Mouse (Mus musculus) gastrocnemius, adult 18-20 months (tissue): Measurements from ENCODE around the gene Ebpl. TPM values are rescaled to one million over a fixed set of nuclear protein-coding genes. Genes with fewer than 3 reads are reported as not detected.

Experiments used
- DNase-seq: peaks from one replicate; pipeline ENCODE4 v3.0.0; 2021; ENCODE audit warnings: low spot score
- total RNA-seq, 2 experiments: library from RNA; stranded (reverse); gene quantifications; 2 replicates each; pipeline ENCODE4 v1.2.3; 2021

Gene Ebpl
- total RNA-seq, 2 experiments from 2014 or later: 1.1 to 1.3 TPM

DNA sequence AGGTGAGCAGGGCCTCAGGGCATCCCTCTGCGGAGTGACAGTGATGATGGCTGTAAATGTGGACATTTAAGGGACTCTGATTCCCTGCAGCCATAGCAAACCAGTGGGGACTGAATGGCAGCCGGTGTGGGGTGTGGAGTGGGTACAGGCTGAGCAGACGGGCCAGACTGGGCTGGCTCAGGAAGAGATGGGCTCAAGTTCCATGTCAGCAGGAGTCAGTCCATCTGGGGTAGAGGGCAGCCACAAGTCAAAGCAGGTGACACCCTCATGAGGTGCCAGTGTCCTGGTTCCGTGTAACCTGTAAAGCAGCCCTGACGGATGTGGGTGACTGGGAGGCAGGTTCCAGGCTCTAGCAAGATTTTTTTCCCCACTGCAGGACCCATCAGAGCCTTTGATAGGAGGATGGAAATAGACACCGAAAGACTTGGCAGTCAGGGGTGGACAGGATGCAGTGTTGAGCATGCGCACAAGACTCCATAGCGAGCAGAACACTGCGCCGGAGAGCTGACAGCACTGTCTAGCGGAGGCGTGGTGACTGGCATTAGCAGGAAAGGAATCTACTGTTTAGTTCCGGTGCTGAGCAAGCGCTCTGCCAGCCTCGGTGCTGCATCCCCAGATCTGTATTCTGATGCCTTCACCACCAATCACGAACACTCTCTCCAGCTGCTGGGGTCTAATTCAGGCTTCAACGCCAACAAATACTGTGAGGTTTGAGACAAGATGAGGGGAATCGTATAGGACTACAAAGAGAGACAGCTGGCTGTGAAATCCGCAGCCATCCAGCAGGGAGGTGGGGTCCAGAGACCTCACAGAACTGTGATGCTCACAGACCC is 32.4 kb downstream of the Ebpl start:
- DNase-seq: peak; percentile 83

DNA sequence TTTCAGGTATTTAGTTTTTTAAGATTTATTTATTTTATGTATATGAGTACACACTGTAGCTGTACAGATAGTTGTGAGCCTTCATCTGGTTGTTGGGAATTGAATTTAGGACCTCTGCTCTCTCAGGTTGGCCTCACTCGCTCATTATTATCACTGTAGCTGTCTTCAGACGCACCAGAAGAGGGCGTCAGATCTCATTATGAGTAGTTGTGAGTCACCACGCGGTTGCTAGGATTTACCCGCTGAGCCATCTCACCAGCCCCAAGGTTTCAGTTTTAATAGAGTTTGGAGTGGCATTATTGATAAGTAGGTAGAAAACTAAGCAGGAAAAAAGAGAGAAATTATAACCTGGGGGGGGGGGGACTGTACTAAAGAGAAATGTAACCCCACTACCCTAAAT is 33.2 kb downstream of the Ebpl start:
- DNase-seq: peak; percentile 37

DNA sequence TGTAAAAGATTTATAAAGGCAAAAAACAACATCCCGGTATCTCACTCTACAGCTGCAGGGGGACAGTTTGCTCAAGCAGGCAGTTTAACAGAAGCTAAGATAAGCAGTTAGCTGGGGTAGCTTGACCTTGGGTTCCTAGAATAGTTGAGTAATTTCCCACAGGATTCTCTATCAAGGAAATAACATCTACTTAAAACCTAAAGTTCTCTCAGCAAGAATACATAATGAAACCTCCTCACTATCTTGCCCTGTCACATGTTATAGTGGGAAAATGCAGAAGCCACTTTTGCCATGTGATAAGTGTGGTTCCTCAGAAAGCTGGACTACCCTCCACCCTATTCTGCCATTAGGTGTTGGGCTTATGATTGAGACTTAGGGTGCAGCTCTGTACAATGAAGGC is 37.5 kb downstream of the Ebpl start:
- no peak for DNase-seq

DNA sequence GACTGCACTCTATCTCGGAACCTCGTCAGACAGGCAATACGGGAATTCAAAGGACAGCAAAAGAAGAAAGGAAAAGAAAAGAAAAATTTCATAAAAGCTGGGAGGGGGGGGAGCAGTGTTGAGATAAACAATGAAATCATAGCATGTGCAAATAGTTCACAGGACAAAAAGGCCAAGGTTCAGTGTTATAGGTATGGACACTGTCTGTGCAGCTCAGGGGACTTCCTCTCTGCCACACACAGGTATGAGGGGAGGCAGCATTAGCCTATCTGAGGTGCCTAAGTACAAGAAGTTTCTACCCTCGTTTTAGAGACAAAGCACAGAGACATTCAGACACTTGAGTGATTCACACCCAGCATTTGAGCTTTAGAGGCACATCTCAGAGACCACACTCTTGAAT is 39.0 kb downstream of the Ebpl start:
- DNase-seq: no peak

DNA sequence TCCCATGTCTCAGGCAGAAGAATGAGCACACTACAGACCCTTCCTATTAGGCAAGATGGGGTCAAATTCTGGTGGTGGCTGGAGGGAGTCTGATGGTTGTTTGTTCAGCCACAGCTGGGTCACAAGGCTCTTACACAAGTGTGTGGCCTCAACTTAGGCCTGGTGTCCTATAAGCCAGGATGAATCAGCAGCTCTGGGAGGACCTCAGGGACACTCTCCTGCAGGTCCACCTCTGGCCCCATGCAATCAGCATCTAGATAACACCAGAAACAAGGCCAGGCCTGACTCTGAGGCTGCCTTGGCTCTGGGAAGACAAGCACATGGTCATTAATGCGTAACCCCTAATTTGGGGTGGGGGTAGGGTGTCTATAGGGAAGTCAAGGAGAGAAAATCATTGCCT is 39.5 kb downstream of the Ebpl start:
- no peak for DNase-seq

DNA sequence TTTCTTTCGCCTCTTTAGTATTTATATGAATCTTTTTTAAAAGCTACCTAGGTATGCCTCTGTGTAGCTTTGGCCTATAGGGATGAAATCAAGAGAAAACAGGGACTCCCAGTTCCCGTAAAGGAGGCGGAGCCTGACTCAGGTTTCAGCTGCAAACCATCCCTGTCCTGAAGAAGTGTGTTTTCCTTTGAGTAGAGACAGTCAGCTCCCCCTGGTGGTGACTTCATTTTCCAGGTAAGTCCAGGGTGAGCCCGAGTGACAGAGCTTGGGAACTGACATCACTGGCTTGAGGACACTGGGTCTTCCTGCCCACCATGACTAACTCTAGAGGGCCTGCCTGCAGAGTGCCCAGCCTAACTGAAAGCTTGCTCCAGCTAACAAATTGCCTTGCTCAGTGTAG is 43.4 kb downstream of the Ebpl start:
- DNase-seq: peak; percentile 67

DNA sequence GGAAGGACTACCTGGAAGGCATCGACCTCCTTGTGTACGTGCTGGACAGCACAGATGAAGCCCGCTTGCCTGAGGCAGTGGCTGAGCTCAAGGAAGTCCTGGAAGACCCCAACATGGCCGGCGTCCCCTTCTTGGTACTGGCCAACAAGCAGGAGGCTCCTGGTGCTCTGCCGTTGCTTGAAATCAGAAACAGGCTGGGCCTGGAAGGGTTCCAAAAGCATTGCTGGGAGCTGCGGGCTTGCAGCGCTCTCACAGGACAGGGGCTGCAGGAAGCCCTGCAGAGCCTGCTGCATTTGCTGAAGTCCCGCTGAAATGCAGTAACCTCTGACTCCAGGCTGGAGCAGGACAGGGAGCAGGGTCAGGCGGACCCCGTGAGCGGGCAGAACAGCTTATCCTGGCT is 49.3 kb downstream of the Ebpl start:
- DNase-seq: no peak

DNA sequence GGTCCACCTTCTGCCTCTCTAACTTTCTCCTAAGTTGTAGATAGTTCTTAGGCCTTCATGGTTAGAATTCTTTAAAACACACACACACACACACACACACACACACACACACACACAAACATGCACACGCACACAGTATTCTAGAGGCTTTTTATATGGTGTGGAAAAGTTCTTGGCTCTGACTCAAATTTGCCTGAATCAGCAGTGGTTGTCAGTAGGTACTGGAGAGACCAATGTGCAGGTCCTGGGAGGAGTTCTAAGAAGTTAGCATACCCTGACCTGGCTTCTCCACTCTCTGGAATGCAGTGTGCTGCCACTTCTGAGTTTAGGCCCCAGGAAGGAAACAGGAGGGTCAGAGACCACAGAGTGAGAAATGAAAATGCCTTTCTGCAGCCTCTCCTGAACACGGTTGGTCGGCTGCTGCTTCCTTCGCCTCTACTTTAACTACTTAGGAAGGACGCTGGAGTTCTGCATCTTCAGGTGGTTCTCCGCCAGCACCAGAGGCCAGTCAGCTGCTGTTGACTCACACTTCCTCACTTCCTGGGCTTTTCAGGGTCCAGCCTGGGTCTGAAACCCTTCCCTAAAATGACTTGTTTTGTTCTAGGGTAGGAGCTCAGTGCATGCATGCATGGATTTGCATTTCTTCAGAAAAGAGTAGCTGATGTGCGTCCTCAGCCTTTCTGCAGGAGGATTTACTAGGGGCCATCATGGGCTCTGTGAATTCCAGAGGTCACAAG is 50.0 kb downstream of the Ebpl start:
- no peak for DNase-seq

DNA sequence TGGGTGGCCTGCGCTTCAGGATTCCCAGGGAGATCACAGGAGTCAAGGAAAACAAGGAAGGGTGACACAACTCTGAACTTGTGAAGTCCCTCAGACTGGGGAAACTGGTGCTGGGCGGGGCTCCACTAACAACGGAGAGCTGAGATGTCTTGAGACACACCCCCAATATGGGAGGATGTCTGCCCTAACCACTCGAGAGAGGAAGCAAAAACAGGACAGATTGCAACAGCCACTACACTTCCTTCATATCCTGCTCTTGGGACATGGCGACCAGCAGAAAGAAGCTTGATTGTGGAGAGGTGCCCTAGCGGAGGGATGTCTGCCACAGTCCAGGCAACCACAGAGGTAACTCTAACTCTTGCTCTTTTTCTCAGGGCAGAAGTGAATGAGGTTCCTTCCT is 50.6 kb downstream of the Ebpl start, which contains the start of gene Arl11:
Gene Arl11, plus strand, starts transcription at position 161 of the 400 bp plus-strand sequence.
- DNase-seq: peak; percentile 17

DNA sequence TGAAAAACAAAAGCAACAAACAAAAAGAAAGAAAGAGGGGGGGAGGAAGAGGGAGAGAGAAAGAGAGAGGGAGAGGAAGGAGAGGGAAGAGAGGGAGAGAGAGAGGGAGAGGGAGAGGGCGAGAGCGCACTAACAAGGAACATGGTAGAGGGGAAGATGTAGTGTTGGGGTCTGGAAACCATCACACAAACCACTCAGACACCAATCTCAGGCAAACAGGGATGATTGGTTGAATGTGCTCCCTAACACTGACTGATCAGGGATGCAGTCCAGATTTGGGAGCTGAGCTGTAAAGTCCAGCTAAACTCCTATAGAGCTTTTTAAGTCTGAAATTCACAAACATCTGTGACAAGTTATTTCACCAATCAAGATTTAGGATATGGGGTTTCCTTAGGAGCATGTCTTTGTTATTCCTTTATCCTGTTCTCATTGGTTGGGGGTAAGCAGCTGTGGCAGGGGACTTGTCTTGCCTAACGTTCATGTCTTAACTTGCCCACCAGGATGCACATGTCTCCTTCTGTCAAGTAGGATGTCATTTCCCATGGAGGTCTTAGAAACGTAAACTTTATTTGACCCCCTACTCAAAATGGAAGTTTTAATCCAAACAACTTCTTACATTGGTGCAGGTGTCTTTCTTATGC is 56.1 kb downstream of the Ebpl start:
- no peak for DNase-seq

DNA sequence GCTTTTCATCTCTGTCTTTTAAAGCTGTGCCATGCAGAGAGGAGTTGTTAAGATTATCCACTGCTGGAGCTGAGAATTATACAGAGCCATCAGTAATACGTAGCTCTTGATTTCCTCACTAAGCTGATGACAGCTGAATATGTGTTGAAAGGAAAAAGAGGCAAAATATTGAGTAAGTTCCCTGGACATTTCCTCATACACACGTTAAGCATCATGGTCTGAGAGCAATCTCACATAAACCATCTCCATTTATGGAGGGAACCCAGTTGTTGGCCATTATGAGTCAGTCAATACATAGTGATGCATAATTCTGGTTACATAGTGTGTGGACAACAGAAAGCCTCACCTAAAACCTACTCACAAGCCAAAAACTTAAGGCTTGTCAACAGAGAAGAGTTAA is 57.8 kb downstream of the Ebpl start:
- DNase-seq: no peak

DNA sequence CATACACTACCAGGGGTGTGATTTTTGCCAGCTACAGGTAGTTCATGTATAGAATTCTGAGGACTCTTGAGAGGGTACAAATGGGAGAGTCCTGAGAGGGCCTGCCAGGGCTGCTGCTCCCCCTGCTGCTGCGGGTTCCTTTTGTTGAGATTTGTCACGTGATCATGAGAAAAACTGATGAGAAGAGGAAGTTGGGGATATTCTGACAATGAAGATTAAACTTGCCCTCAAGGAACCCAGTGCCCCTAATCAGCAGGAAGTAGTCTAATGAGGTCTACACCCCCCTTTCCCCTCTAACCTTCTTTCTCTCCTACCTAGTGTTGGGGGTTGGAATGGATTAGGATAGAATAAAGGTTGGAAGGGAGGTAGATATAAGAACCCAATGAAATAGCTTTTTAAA is 58.9 kb downstream of the Ebpl start:
- no peak for DNase-seq

DNA sequence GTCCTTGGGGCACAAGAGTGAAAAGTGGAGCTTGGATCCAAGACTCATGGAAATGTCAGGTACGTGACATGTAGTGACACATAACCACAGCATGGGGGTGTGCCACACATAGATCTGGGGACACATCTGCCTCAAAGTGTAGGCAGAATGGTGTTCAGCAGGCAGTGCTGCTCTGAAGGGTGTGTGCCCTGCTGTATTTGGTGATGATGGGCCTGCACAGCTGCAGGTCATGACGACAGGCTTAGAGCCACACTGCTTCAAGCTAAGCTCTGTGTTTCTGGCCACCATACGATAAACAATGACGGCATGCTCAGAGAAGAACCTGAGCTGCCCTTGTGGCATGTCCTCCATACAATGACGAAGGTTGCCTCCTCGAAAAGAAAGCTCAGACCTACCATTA is 60.4 kb downstream of the Ebpl start:
- DNase-seq: no peak

DNA sequence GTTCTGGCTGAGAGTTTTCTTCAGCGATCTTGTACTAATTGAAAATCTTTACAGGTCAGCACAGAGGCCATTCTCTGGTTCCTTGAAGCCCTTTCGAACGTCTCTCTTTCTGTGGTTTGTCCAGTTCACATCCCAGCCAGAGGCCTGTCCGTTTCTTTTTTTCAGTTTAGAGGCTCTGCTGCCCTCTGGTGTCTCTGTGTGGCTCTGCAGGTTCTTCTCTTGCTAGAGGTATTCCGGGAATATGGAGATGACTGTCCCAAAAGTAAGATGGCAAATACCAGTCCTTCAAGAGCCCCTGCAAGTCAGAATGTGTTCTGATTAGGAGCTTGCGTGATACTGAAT is 65.5 kb downstream of the Ebpl start:
- peak; percentile 63 for DNase-seq

DNA sequence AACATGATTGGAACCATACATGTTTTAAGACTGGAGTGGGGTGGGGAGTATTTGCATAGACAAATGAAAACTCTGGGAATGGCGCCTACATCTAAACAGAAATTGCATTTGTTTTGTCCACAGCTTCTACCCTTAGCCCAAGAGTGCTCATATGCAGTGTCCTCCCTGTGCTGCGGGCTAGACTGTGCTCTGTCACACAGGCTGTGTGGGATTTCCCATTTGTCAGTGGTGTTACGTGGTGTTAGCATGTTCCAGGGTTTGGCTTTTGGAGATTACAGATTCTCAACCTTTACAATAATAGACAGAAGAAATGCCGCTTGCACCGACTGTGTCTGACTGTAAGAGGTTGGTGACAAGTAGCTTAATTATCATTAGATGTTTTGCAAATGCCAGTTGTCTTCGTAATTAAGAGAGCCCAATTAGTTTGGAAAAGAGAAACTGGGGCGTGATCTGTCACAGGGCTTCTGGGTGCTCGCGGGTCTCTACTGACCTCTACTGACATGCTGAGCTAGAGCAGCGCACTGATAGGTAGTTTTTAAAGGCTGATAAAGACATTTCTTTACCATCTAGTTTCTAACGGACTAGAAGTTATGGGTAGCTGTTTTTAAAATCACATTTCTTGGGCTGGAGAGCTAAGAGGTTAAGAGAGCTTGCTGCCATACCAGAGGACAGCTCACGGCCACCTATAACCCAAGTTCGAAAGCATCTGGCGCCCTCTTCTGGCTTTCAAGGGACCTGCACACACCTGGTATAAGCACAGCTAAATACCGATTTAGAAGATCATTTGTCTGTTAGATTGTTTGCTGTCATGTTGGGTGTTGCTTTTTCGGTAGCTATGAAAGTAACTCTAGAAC is 66.1 kb downstream of the Ebpl start:
- peak; percentile 75 for DNase-seq

DNA sequence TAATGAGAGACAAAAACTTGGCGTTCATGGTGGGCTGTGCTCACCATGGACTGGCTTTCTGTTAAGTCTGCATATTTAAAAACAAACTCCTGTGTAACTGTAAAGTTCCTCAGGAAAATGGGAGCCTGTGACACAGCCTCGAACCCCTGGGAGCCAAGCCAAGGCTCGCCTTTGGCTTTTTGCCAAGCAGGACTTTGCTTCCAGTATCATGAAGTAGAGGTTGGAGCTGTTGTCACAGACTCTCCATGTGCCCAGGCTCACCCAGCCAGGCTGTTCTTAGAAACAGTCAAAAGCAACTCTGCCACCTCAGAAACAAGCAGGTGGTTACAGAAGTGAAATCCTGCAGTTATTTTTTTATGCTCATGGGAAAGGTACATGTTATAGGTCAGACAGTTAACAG is 69.6 kb downstream of the Ebpl start:
- DNase-seq: peak; percentile 11

DNA sequence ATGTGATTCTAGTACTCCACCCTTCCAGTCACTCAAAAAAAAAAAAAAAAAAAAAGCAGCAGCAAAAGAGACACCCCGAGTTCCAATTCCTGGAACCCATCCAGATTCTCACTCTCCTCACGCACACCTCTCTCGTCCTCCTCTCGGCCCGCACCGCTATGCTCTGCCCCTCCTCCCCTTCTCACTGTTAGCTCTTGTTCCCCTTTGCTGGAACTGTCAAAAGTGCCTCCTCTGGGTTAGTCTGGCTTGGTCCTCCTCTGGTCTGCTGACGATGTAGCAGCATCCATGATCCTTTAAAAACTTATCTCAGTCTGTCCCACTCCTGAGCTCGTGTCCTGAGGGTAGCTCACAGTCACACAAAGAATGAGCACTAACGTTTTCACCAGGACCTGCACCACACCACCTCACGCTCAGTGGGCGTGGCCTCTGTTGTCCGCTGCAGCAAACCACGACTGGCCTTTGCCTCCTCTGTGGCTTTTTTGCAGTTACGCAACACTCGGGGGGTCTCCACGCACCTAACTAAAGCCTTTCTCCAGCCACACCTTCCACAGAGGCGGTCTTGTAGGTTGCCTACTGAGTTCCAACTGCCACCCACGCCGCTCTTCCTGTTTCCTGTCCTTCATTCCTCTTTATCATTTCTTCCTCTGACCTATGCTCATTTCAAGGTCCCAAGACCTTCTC is 71.5 kb downstream of the Ebpl start:
- no peak for DNase-seq
